Mouse (Mus musculus) ES-E14 (cell line): ENCODE measurements at regions not wholly inside any gene's neighbourhood (a gene's known extent, or its start where the extent isn't known, plus 50 kb on each side); places are given as distances from the start of the nearest gene placed in this dataset.

Experiments used
- DNase-seq: peaks from one replicate; pipeline ENCODE4 v3.0.0-alpha.2; 2013; ENCODE audit warnings: low read depth, low spot score
- H3K27ac ChIP-seq: 2 replicates; pipeline ENCODE4 v1.5.1; 2012; ENCODE audit warnings: low read depth, mild to moderate bottlenecking, low read length, moderate library complexity, mixed read lengths; ENCODE audit not compliant: poor library complexity, insufficient read depth, severe bottlenecking
- H3K36me3 ChIP-seq: 2 replicates; pipeline ENCODE4 v1.6.1; 2012; ENCODE audit warnings: mild to moderate bottlenecking, low read length, moderate library complexity, mixed read lengths; ENCODE audit not compliant: control insufficient read depth, poor library complexity, insufficient read depth, severe bottlenecking
- H3K4me1 ChIP-seq, 2 experiments: fragments of 150-350 bp in 1 of 2; sonication (generic) in 1 of 2; 2 replicates each; pipeline ENCODE4 v1.6.1; 2012; ENCODE audit warnings: low read length in 2 of 2, mild to moderate bottlenecking in 1 of 2, mixed read lengths in 1 of 2; ENCODE audit not compliant: control insufficient read depth in 2 of 2, insufficient read depth in 2 of 2, poor library complexity in 1 of 2
- H3K4me3 ChIP-seq, 2 experiments: fragments of 150-350 bp in 1 of 2; sonication (generic) in 1 of 2; 2 replicates each; pipeline ENCODE4 v1.5.1; 2012; ENCODE audit warnings: low read length in 2 of 2, low read depth in 1 of 2, mild to moderate bottlenecking in 1 of 2, mixed read lengths in 1 of 2; ENCODE audit not compliant: insufficient read depth in 1 of 2, poor library complexity in 1 of 2, severe bottlenecking in 1 of 2
- H3K9ac ChIP-seq: 2 replicates; pipeline ENCODE4 v1.6.1; 2012; ENCODE audit warnings: low read depth, mild to moderate bottlenecking, low read length, mixed read lengths; ENCODE audit not compliant: poor library complexity, insufficient read depth, severe bottlenecking
- H3K9me3 ChIP-seq: fragments of 150-350 bp; sonication (generic); 2 replicates; pipeline ENCODE4 v1.6.1; 2012; ENCODE audit warnings: low read depth, mild to moderate bottlenecking, low read length; ENCODE audit not compliant: control insufficient read depth, insufficient read depth
- CHD2 ChIP-seq: IDR thresholded peaks from 2 replicates; pipeline ENCODE4 v1.6.1; 2014; ENCODE audit warnings: mild to moderate bottlenecking, low read depth, low read length, inconsistent platforms
- HCFC1 ChIP-seq: IDR thresholded peaks from 2 replicates; pipeline ENCODE4 v1.6.1; 2012; ENCODE audit warnings: low read length, inconsistent platforms, borderline replicate concordance; ENCODE audit not compliant: insufficient read depth
- MAFK ChIP-seq: IDR thresholded peaks from 2 replicates; pipeline ENCODE4 v1.6.1; 2014; ENCODE audit warnings: mild to moderate bottlenecking, low read depth, low read length, inconsistent platforms; ENCODE audit not compliant: insufficient read depth
- ZC3H11A ChIP-seq: IDR thresholded peaks from 2 replicates; pipeline ENCODE4 v1.6.1; 2012; ENCODE audit warnings: low read depth, mild to moderate bottlenecking, inconsistent platforms, low read length, borderline replicate concordance
- ZNF384 ChIP-seq: IDR thresholded peaks from 2 replicates; pipeline ENCODE4 v1.6.1; 2012; ENCODE audit warnings: low read depth, low read length, inconsistent platforms
- in situ Hi-C, 2 experiments: fragments of 600-800 bp; cut with MboI; formaldehyde crosslinking; loops; one replicate each; pipeline ENCODE4 v1.15.1; 2025; ENCODE audit warnings: low sequenced_read_pairs in 2 of 2, inconsistent platforms in 1 of 2; ENCODE audit not compliant: unreplicated experiment in 2 of 2

DNA sequence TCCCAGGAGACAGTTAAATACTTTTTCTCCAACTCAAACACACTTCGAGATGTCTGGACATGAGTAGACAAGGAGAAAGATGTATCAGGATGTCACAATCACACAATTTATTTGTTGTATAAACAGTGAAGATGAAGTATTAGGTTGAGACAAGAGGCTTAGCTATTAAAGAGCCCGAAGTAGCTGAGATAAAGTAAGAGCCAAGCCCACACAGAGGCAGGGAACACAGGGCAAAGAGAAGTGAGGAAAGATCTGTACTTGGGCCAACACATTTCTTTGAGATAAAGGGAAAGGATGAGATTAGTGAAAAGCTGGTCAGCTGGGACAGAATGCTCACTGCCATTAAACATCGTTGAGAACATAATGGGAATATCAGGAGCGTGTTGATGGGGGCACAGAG, 513.2 kb downstream of the Efna5 start:
- Histone ChIP-seq H3K4me3 (no peak overlapping the region), H3K27ac (no peak overlapping the region), H3K9me3 (no peaks in the 10 kb centered on the region), H3K9ac (no peak overlapping the region), H3K36me3 (no peaks in the 10 kb centered on the region), H3K4me1 (no peaks in the 10 kb centered on the region)
- no peak for DNase-seq
- TF ChIP-seq ZNF384 (no peak), HCFC1 (no peak), ZC3H11A (no peak), MAFK (no peak), CHD2 (no peak)
- in situ Hi-C loops = no loop called here

DNA sequence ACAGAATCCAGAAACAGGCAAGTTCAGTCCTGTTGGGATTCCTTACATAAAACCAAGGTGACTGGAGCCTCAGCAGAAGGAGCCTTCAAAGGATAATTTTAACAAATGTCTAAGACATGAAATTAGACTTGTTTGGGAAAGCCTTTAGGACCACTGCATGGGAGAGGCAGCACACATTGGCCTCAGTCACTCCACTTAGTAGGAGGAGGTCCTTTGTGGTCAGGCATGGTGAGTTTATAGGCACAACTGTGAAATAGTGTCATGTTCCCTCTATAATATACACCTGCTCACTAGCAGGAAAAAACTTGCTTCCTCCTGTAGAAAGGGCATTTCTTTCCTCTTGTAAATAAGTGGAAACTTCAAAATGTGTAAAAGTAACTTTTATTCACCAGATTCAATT, 522.8 kb downstream of the Efna5 start:
- TF ChIP-seq HCFC1 (no peak), ZC3H11A (no peak), ZNF384 (no peak), MAFK (no peak), CHD2 (no peak)
- Histone ChIP-seq H3K36me3 (no peaks in the 10 kb centered on the region), H3K9ac (no peak overlapping the region), H3K9me3 (no peaks in the 10 kb centered on the region), H3K4me1 (no peaks in the 10 kb centered on the region), H3K4me3 (no peak overlapping the region), H3K27ac (no peak overlapping the region)
- DNase-seq = no peak
- in situ Hi-C loops = no loop called here

DNA sequence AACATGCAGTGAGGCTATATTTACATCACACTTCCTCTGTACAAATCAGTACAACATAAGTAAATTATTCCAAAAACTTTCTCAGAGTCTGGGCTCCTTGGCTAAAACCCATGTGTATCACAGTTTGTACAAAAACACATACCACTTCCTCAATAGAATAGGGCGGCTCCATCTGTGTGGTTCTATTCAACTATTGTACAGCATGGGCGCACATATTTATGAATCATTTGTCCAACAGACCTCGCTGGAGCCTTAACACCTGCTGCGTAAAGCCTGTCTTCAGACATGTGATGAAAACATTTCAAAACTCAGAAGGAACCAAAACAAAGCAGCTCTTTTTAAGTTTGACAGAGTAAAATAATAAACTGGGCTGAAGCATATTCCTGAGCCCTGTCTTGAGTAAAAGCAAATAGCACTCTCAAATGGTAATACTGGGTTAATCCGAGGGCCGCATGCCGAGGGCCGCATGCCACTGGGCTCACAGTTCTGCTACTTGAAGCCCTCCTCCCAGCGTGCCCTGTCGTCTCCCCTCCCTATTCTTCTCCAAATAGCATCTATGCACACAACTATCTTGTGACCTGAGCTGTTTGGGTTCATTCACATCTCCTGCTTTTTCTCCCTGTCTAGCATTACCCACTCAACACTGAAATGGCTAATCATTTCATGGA, 543.1 kb downstream of the Efna5 start:
- no peak for DNase-seq
- Histone ChIP-seq H3K4me3 (no peak overlapping the region), H3K36me3 (no peaks in the 10 kb centered on the region), H3K27ac (no peak overlapping the region), H3K4me1 (no peaks in the 10 kb centered on the region), H3K9ac (no peak overlapping the region), H3K9me3 (no peaks in the 10 kb centered on the region)
- TF ChIP-seq HCFC1 = no peak
- TF ChIP-seq ZC3H11A = no peak
- TF ChIP-seq MAFK = no peak
- no peak for TF ChIP-seq CHD2
- in situ Hi-C loops = no loop called here

DNA sequence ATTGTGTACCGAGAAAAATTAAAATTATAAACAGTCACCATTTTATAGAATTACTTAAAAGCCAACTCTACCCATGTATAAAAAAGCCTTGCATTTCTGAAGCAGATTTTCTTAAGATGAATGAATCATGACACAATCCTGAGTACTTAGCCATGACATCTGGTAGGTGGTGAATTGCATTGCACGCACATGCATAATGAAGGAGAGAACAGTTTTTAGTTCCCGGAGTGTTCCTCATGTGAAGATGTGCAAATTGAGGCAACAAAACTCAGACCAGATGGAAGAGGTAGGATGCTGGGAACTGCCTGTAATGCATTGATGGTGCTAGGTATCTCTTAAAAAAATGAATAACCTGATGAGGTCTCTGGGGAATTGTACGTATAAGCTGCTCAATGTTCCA, 550.9 kb downstream of the Efna5 start:
- Histone ChIP-seq H3K4me3 (no peak overlapping the region), H3K4me1 (no peaks in the 10 kb centered on the region), H3K9ac (no peak overlapping the region), H3K9me3 (no peaks in the 10 kb centered on the region), H3K36me3 (no peaks in the 10 kb centered on the region), H3K27ac (no peak overlapping the region)
- no peak for DNase-seq
- in situ Hi-C loops = no loop called here
- TF ChIP-seq HCFC1 (no peak), MAFK (no peak), CHD2 (no peak)

DNA sequence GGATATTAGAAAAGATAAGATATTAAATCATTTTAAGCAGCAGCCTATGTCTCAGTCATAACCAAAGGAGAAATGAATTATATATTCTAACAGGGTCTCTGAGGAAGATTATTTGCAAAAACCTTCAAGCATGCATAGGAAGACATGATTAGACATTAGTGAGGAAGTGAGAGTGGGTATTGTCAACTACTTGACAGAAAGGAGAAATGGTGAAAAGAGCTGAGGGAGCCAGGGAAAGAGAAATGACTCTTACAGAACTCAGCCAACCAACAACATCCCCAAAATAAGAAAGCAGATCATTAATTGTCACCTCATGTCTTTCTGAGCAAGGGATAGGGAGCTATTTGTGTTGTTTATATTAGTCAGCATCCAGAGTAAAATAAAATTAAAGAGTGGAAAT, 554.3 kb downstream of the Efna5 start:
- Histone ChIP-seq H3K4me1 (no peaks in the 10 kb centered on the region), H3K4me3 (no peak overlapping the region), H3K9me3 (no peaks in the 10 kb centered on the region), H3K27ac (no peak overlapping the region), H3K9ac (no peak overlapping the region), H3K36me3 (no peaks in the 10 kb centered on the region)
- in situ Hi-C loops = no loop called here
- DNase-seq = no peak
- TF ChIP-seq HCFC1 (no peak), CHD2 (no peak), ZNF384 (no peak), MAFK (no peak), ZC3H11A (no peak)
